Mouse (Mus musculus): ENCODE data around the gene S100a3. TPM values are rescaled to one million over a fixed set of nuclear protein-coding genes. Genes with fewer than 3 reads are reported as not detected.

Gene S100a3
- total and polyA plus RNA-seq, 2 experiments from 2014 or later, result 0.16 TPM; not detected in 1

DNA sequence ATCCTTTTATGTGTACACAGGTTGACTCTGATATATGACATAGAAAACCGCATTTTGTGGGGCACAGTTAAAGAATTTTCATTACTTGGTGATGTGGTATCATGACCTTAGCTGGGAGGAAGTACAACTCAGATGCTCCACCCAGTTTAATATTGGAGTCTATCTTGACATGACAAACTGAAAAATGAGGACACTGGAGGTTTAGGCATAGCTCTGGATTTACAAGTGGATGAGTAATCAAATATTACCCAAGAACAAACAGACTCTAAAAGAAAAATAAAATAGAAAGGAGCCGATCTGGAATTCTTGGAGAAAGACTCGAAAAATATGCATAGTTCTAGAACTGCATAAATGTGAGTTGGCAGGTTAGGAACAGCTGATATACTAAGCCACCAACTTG, 14.9 kb downstream of the S100a3 start:
- no peaks in the 10 kb centered on the region for H3K9me3 ChIP-seq (replicated peaks; ENCODE audit: control insufficient read depth, low read length)
- TF ChIP-seq EP300 (IDR thresholded peaks at IDR 0.05; ENCODE audit: low read depth) (no peak), CTCF (IDR thresholded peaks at IDR 0.05; ENCODE audit: low read depth) (no peak)

DNA sequence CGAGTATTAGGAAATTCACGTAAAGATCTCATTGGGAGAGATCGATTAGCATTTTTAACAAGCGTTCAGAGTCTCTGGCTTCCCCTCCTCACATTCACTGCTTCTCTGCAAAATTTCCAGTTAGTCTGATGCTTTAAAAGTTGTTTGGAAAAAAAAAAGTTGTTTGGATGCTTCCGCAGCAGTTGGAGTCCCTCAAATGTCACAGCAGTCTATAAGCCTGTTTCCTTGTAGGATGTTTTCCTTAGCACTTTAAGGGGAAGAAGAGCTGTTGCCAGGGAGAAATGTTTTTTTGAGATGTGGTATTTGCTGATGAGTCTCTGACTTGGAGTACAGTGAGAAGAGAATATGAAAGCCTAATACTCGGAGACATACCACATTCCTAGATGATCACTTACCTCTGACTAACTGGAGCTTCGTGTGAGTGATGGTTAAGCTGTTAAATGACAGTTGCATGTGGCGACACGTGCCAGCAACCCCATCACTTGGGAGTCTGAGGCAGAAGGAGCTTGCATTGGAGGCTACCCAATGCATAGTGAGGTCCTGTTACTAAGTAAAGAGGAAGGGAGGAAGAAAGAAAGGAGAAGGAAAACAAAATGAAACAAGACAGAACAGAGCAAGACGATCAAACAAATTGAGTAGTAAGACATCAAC, 16.1 kb downstream of the S100a3 start:
- Histone ChIP-seq H3K9ac (replicated peaks; ENCODE audit: low read depth, low read length) (no peak overlapping the region), H3K27ac (ENCODE audit: low read depth) (no peak overlapping the region), H3K36me3 (replicated peaks; ENCODE audit: control insufficient read depth, insufficient read depth, low read length) (no peaks in the 10 kb centered on the region), H3K9me3 (replicated peaks; ENCODE audit: control insufficient read depth, low read length) (no peaks in the 10 kb centered on the region), H3K27me3 (ENCODE audit: control insufficient read depth, insufficient read depth, low read length) (no peaks in the 10 kb centered on the region), H3K4me3 (ENCODE audit: low read depth, low read length) (no peak overlapping the region), H3K4me2 (ENCODE audit: low read depth, low read length) (no peak overlapping the region), H3K4me1 (ENCODE audit: control insufficient read depth, insufficient read depth) (no peaks in the 10 kb centered on the region)
- ATAC-seq (ENCODE audit: insufficient read depth, low read depth), result no peak
- WGBS, result 60% methylated on average over 10 of the region's 10 CpGs
- no peak for DNase-seq (ENCODE audit: low spot score)
- TF ChIP-seq EP300 (IDR thresholded peaks at IDR 0.05; ENCODE audit: low read depth) (no peak), CTCF (IDR thresholded peaks at IDR 0.05; ENCODE audit: low read depth) (no peak)

More for the DNA sequence above, 14.9 kb downstream of the S100a3 start:
- ATAC-seq (ENCODE audit: insufficient read depth, low read depth), result no peak
- Histone ChIP-seq H3K4me3 (ENCODE audit: low read depth, low read length) (no peak overlapping the region), H3K27ac (ENCODE audit: low read depth) (no peak overlapping the region), H3K9ac (replicated peaks; ENCODE audit: low read depth, low read length) (no peak overlapping the region), H3K4me2 (ENCODE audit: low read depth, low read length) (no peak overlapping the region), H3K27me3 (ENCODE audit: control insufficient read depth, insufficient read depth, low read length) (no peaks in the 10 kb centered on the region), H3K36me3 (replicated peaks; ENCODE audit: control insufficient read depth, insufficient read depth, low read length) (no peaks in the 10 kb centered on the region), H3K4me1 (ENCODE audit: control insufficient read depth, insufficient read depth) (no peaks in the 10 kb centered on the region)
- 80% methylated on average over 3 of the region's 3 CpGs for WGBS
- no peak for DNase-seq (ENCODE audit: low spot score)

DNA sequence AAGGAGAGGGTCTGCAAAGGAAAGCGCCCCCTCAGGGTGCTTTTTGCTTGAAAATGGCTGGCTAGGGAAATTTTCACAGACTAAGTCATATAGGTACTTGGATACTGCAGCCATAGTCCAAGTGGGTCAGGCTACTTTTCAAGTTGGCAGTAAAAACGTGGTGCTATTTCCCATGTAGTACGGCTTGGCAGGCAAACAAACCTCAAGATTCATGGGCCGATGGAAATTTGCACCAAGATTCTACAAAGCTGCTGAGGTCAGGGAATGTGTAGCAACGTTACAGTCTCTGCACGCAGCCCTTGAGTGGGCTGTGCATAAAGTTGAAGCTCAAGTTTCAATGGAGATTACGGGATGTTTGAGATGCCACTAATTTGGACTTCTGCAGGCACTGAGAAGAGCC, 19.1 kb downstream of the S100a3 start:
- 40% methylated on average over 7 of the region's 7 CpGs for WGBS
- DNase-seq (ENCODE audit: low spot score), result no peak
- Histone ChIP-seq H3K4me1 (ENCODE audit: control insufficient read depth, insufficient read depth) (peaks cover 5% of the 10 kb centered on the region; the same call in 1 of the 2 replicates), H3K4me3 (ENCODE audit: low read depth, low read length) (no peak overlapping the region), H3K9me3 (replicated peaks; ENCODE audit: control insufficient read depth, low read length) (no peaks in the 10 kb centered on the region), H3K36me3 (replicated peaks; ENCODE audit: control insufficient read depth, insufficient read depth, low read length) (no peaks in the 10 kb centered on the region), H3K4me2 (ENCODE audit: low read depth, low read length) (no peak overlapping the region), H3K9ac (replicated peaks; ENCODE audit: low read depth, low read length) (no peak overlapping the region), H3K27me3 (ENCODE audit: control insufficient read depth, insufficient read depth, low read length) (no peaks in the 10 kb centered on the region), H3K27ac (ENCODE audit: low read depth) (no peak overlapping the region)
- ATAC-seq (ENCODE audit: insufficient read depth, low read depth), result no peak
- TF ChIP-seq CTCF (IDR thresholded peaks at IDR 0.05; ENCODE audit: low read depth), result no peak
- no peak for TF ChIP-seq EP300 (IDR thresholded peaks at IDR 0.05; ENCODE audit: low read depth)

DNA sequence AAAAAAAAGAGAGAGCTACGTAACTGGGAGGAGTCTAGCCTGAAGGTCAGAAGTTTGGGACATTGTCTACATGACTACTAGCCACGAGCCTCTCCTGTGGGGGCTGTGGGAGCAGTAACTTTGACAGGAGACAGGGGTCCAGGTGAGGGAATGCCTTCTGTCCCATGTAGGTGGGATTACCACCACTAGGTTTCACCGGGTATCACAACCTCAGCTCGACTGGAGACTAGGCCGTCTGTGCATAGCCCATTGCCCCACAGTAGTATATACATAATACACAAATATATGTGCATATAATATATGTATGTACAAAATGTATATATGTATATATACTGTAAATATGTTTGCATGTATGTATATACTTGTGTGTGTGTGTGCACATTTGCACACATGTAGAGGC, 20.8 kb downstream of the S100a3 start:
- H3K27ac ChIP-seq (ENCODE audit: low read depth), result no peak overlapping the region
- TF ChIP-seq CTCF (IDR thresholded peaks at IDR 0.05; ENCODE audit: low read depth), result no peak
- no peak for TF ChIP-seq EP300 (IDR thresholded peaks at IDR 0.05; ENCODE audit: low read depth)
- H3K27me3 ChIP-seq (ENCODE audit: control insufficient read depth, insufficient read depth, low read length), result no peaks in the 10 kb centered on the region
- no peak overlapping the region for H3K4me2 ChIP-seq (ENCODE audit: low read depth, low read length)
- WGBS, result 93% methylated on average over 5 of the region's 5 CpGs
- DNase-seq (ENCODE audit: low spot score) (no peak), ATAC-seq (ENCODE audit: insufficient read depth, low read depth) (no peak)
- H3K9me3 ChIP-seq (replicated peaks; ENCODE audit: control insufficient read depth, low read length), result no peaks in the 10 kb centered on the region
- H3K4me3 ChIP-seq (ENCODE audit: low read depth, low read length), result no peak overlapping the region
- no peaks in the 10 kb centered on the region for H3K36me3 ChIP-seq (replicated peaks; ENCODE audit: control insufficient read depth, insufficient read depth, low read length)
- H3K9ac ChIP-seq (replicated peaks; ENCODE audit: low read depth, low read length), result no peak overlapping the region
- H3K4me1 ChIP-seq (ENCODE audit: control insufficient read depth, insufficient read depth), result peaks cover 5% of the 10 kb centered on the region; the same call in 1 of the 2 replicates

DNA sequence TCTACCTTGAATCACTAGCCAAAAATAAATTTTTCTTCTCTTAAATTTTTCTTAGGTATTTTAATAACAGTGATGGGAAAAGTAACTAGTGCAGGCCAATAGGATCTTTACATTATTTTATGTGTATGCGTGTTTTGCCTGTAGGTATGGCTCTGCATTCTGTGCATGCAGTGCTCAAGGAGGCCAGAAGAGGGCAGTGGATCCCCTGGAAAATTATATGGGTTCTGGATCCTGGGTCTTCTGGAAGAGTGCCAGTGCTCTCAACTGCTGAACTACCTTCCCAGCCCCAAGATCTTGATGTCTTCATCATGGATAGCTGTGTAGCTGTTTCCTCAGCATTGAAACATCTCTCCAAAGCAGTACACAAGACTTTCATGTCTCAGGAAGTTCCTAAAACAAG, 21.8 kb downstream of the S100a3 start:
- peaks cover 8% of the 10 kb centered on the region; the same call in 1 of the 2 replicates for H3K4me1 ChIP-seq (ENCODE audit: control insufficient read depth, insufficient read depth)
- H3K36me3 ChIP-seq (replicated peaks; ENCODE audit: control insufficient read depth, insufficient read depth, low read length), result no peaks in the 10 kb centered on the region
- TF ChIP-seq CTCF (IDR thresholded peaks at IDR 0.05; ENCODE audit: low read depth) (no peak), EP300 (IDR thresholded peaks at IDR 0.05; ENCODE audit: low read depth) (no peak)
- 97% methylated on average over 1 of the region's 1 CpGs for WGBS
- H3K27me3 ChIP-seq (ENCODE audit: control insufficient read depth, insufficient read depth, low read length), result no peaks in the 10 kb centered on the region
- ATAC-seq (ENCODE audit: insufficient read depth, low read depth) (no peak), DNase-seq (ENCODE audit: low spot score) (no peak)
- H3K27ac ChIP-seq (ENCODE audit: low read depth), result no peak overlapping the region
- H3K4me2 ChIP-seq (ENCODE audit: low read depth, low read length), result no peak overlapping the region
- no peaks in the 10 kb centered on the region for H3K9me3 ChIP-seq (replicated peaks; ENCODE audit: control insufficient read depth, low read length)
- no peak overlapping the region for H3K4me3 ChIP-seq (ENCODE audit: low read depth, low read length)
- H3K9ac ChIP-seq (replicated peaks; ENCODE audit: low read depth, low read length), result no peak overlapping the region

DNA sequence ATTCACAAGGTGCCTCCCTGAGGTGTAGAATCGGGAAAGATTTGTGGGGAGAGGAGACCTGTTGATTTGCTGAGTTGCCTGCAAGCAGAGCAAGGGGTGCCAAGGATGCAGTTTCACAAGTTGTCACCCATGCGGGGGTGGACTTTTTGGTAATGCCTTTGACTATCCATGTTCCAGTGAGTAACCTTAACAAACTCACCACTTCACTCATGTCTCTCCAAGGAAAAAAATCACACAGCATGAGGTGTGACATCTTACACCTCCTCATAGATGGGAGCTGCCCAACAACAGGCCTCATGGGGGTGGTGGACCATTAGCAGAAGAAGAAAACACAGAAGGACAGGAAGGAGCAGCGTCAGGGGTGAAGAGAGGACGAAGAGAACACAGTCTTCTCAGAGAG, 22.2 kb downstream of the S100a3 start:
- no peaks in the 10 kb centered on the region for H3K27me3 ChIP-seq (ENCODE audit: control insufficient read depth, insufficient read depth, low read length)
- no peak overlapping the region for H3K4me3 ChIP-seq (ENCODE audit: low read depth, low read length)
- DNase-seq (ENCODE audit: low spot score) (no peak), ATAC-seq (ENCODE audit: insufficient read depth, low read depth) (no peak)
- H3K4me1 ChIP-seq (ENCODE audit: control insufficient read depth, insufficient read depth), result peaks cover 12% of the 10 kb centered on the region; the same call in 1 of the 2 replicates
- H3K9ac ChIP-seq (replicated peaks; ENCODE audit: low read depth, low read length), result no peak overlapping the region
- no peak overlapping the region for H3K27ac ChIP-seq (ENCODE audit: low read depth)
- no peaks in the 10 kb centered on the region for H3K9me3 ChIP-seq (replicated peaks; ENCODE audit: control insufficient read depth, low read length)
- TF ChIP-seq EP300 (IDR thresholded peaks at IDR 0.05; ENCODE audit: low read depth) (no peak), CTCF (IDR thresholded peaks at IDR 0.05; ENCODE audit: low read depth) (no peak)
- no peak overlapping the region for H3K4me2 ChIP-seq (ENCODE audit: low read depth, low read length)
- 88% methylated on average over 4 of the region's 4 CpGs for WGBS
- H3K36me3 ChIP-seq (replicated peaks; ENCODE audit: control insufficient read depth, insufficient read depth, low read length), result no peaks in the 10 kb centered on the region

All from heart, postnatal 0 days (tissue).